Mouse (Mus musculus): ENCODE measurements at regions not wholly inside any gene's neighbourhood (a gene's known extent, or its start where the extent isn't known, plus 50 kb on each side); places are given as distances from the start of the nearest gene placed in this dataset.

DNA sequence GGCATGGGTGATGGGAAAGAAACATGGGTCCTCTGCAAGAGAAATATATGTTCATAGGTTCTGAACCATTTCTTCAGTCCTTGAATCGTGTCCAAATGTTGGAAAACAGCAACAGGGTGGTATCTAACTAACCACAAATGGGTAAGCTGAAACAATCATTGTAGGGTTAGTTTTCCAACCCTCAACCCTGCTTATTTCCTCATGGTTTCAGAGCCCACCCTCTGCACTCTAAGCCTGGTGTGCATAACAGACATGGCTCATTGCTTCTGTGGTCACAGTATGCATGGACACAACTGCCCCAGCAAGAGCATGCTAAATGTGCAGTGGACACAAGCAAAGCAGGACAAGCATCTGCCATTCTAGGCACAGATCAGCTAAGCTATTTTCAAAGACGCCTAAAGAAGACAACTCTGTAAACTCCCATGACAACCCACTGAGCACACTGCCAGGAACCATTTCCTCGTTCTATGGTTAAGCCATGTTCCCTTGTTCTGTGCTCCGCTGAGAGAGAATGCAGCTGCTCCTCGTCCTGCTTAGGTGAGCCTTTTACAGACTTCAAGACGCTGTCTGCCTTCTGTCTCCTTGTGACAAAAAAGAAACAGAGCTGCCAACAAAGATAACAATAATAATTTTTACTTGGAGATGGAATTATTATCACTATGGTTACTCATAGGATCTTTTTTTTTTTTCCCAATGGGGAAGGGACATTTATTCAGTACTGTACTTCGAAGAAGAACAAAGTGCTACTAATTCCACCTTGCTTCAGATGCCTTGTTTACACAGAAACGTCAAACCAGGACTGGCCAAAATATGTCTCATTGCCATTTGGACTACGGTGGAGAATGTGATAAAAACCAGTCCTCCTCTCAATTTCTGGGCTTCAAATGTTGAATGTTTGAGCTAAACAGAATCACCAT lies 363.8 kb downstream of the Pbx1 start:
- no peak overlapping the region for H3K27ac ChIP-seq
- H3K27me3 ChIP-seq (ENCODE audit: control insufficient read depth, insufficient read depth, low read length), result no peaks in the 10 kb centered on the region
- DNase-seq (ENCODE audit: low spot score) (no peak), ATAC-seq (ENCODE audit: low FRiP score) (no peak)
- H3K4me3 ChIP-seq (replicated peaks; ENCODE audit: low read length), result no peak overlapping the region
- no peaks in the 10 kb centered on the region for H3K9me3 ChIP-seq (ENCODE audit: control insufficient read depth, low read length)
- no peak overlapping the region for H3K9ac ChIP-seq
- H3K36me3 ChIP-seq (replicated peaks; ENCODE audit: control insufficient read depth, insufficient read depth), result no peaks in the 10 kb centered on the region
- WGBS, result 76% methylated on average over 9 of the region's 9 CpGs
- no peak overlapping the region for H3K4me2 ChIP-seq (replicated peaks)
- H3K4me1 ChIP-seq (replicated peaks; ENCODE audit: control insufficient read depth, insufficient read depth, low read length), result peaks cover 9% of the 10 kb centered on the region

DNA sequence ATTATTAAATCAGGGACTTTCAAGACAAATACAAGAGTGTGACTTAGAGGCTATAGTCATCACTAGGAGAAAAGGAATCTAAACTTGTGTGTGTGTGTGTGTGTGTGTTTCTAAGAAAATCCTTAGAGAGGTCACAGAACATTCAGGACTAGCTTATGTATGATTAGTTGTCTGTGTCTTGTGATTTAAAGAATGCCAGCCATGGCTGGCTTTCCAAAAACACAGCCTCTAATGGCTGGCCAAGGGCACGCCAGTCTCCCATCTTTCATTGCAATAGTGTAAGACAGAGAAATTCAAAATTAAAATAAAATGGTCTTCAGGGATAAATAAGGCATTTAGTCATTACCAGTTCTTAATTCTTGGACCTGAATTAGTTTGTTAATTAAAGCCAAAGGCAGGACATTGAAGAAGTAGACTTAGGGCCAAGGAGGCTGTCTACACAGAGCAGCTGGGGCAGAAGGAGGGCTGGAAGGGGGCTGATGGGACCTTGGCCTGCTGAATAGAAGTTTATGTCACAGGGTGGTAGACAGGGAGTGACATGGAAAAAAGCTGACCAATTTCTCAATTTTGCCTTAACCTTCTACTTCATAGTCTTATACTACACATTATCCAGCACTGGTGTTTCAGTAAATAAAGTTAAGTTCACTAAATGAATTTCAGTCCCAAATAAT lies 363.0 kb downstream of the Pbx1 start:
- DNase-seq (ENCODE audit: low spot score), result no peak
- Histone ChIP-seq H3K27me3 (ENCODE audit: control insufficient read depth, insufficient read depth, low read length) (no peaks in the 10 kb centered on the region), H3K9me3 (ENCODE audit: control insufficient read depth, low read length) (no peaks in the 10 kb centered on the region), H3K4me2 (replicated peaks) (no peak overlapping the region), H3K9ac (no peak overlapping the region), H3K36me3 (replicated peaks; ENCODE audit: control insufficient read depth, insufficient read depth) (no peaks in the 10 kb centered on the region), H3K4me3 (replicated peaks; ENCODE audit: low read length) (no peak overlapping the region), H3K4me1 (replicated peaks; ENCODE audit: control insufficient read depth, insufficient read depth, low read length) (peaks cover 9% of the 10 kb centered on the region), H3K27ac (no peak overlapping the region)
- no peak for ATAC-seq (ENCODE audit: low FRiP score)
- WGBS, result 84% methylated on average over 1 of the region's 1 CpGs
